Comparison of ENCODE assay signal across 13 mouse cellular contexts in genomic region chr8:124567126-124567525, GRCm38 (mm10). TPM values are rescaled to one million over a fixed set of nuclear protein-coding genes. Genes with fewer than 3 reads are reported as not detected.
"Had no signal": no experiment of that assay in that cellular context is flagged by ENCODE, and none has a peak within 500 bp of the region (broad histone marks: within the 10 kb centered on the region; RNA-seq: fewer than 3 reads in every experiment).

No protein-coding gene starts in this region.

- H3K36me3 ChIP-seq: intestine, embryonic 15.5 days; limb, embryonic 10.5 days; lung, embryonic 15.5 days; midbrain, embryonic 12.5 days; neural tube, embryonic 13.5 days; stomach, embryonic 15.5 days had no signal

- ATAC-seq: intestine, embryonic 15.5 days; midbrain, embryonic 16.5 days had no signal

- H3K9ac ChIP-seq: hindbrain, embryonic 14.5 days; intestine, embryonic 15.5 days; lung, embryonic 15.5 days; midbrain, embryonic 12.5 days; neural tube, embryonic 13.5 days; stomach, embryonic 15.5 days had no signal

- H3K4me3 ChIP-seq: intestine, embryonic 15.5 days; left cerebral cortex, adult 2 months; limb, embryonic 10.5 days; lung, embryonic 15.5 days; midbrain, embryonic 12.5 days; neural tube, embryonic 13.5 days; stomach, embryonic 15.5 days had no signal

- H3K27ac ChIP-seq: hindbrain, embryonic 14.5 days; intestine, embryonic 15.5 days; left cerebral cortex, adult 2 months; limb, embryonic 10.5 days; lung, embryonic 15.5 days; midbrain, embryonic 12.5 days; neural tube, embryonic 13.5 days; stomach, embryonic 15.5 days had no signal

- H3K9me3 ChIP-seq: intestine, embryonic 15.5 days; limb, embryonic 10.5 days; lung, embryonic 15.5 days; midbrain, embryonic 12.5 days; neural tube, embryonic 13.5 days; stomach, embryonic 15.5 days had no signal

- H3K27me3 ChIP-seq: intestine, embryonic 15.5 days; lung, embryonic 15.5 days; neural tube, embryonic 13.5 days; stomach, embryonic 15.5 days had no signal

- H3K4me2 ChIP-seq: hindbrain, embryonic 14.5 days; intestine, embryonic 15.5 days; lung, embryonic 15.5 days; midbrain, embryonic 12.5 days; neural tube, embryonic 13.5 days; stomach, embryonic 15.5 days had no signal

- DNase-seq: retina, postnatal 1 day; right cerebral cortex, postnatal 4 days; thymus, adult 2 months; thymus, postnatal 25 days had no signal

RNA-seq across cellular contexts. Expression of gene Agt, which starts 2.4 kb away (rescaled TPM):
- polyA plus RNA-seq: limb, embryonic 10.5 days had no signal

RNA-seq across cellular contexts. Expression of gene Capn9, which starts 8.8 kb away (rescaled TPM):
- polyA plus RNA-seq: limb, embryonic 10.5 days had no signal
